Mouse (Mus musculus): ENCODE results near the gene Zeb2. TPM values are rescaled to one million over a fixed set of nuclear protein-coding genes. Genes with fewer than 3 reads are reported as not detected.

The Zeb2 gene
- polyA plus RNA-seq, 1 experiment: 10.8 TPM

DNA sequence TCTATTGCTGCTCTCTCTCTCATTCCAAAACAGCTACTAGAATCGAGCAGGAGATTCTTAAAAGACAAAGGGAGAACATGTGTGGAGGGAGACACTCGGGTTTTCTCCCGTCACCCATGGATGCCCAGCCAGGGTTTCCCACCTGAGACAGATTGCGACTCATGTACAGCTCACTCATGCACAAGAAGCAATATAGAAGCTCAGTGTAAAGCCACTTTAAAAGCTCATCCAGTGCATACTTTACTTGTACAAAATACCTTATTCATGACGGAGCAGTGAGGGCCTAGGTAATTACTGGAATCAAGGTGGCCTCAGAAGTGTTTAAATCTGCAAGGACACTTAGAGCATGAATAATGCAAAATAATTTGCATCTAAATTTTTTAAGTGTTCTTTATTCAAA is 45.9 kb downstream of the Zeb2 start:
- peaks cover 1% of the 10 kb centered on the region for H3K36me3 ChIP-seq (ENCODE audit: control insufficient read depth, insufficient read depth)
- no peaks in the 10 kb centered on the region for H3K27me3 ChIP-seq (ENCODE audit: control insufficient read depth, insufficient read depth, insufficient read length)
- H3ac ChIP-seq (ENCODE audit: control insufficient read depth, insufficient read length): no peak overlapping the region
- TF ChIP-seq TCF12 (IDR thresholded peaks at IDR 0.05; ENCODE audit: insufficient read depth, poor library complexity, severe bottlenecking) (no peak), CEBPB (IDR thresholded peaks at IDR 0.05; ENCODE audit: insufficient read depth, poor library complexity, severe bottlenecking) (no peak), TCF3 (IDR thresholded peaks at IDR 0.05; ENCODE audit: insufficient read length, low read depth) (no peak), MAX (IDR thresholded peaks at IDR 0.05; ENCODE audit: low read depth) (no peak), REST (IDR thresholded peaks at IDR 0.05; ENCODE audit: insufficient read depth, insufficient read length) (no peak), SRF (IDR thresholded peaks at IDR 0.05; ENCODE audit: control insufficient read depth, insufficient read length, low read depth) (no peak), E2F4 (IDR thresholded peaks at IDR 0.05; ENCODE audit: insufficient read depth) (no peak), MYOD1 (IDR thresholded peaks at IDR 0.05; ENCODE audit: control insufficient read depth in 1 of 3, insufficient read length in 2 of 3, low read depth in 2 of 3) (no peak), POLR2AphosphoS2 (IDR thresholded peaks at IDR 0.05; ENCODE audit: insufficient read length, low read depth) (no peak), USF1 (IDR thresholded peaks at IDR 0.05; ENCODE audit: low read depth) (no peak), MYOG (IDR thresholded peaks at IDR 0.05; ENCODE audit: control insufficient read depth in 1 of 3, insufficient read depth in 1 of 3, insufficient read length in 2 of 3, low read depth in 2 of 3) (no peak), POLR2A (IDR thresholded peaks at IDR 0.05; ENCODE audit: insufficient read length, low read depth) (no peak)
- H3K4me3 ChIP-seq: no peak overlapping the region
- H3K79me2 ChIP-seq (ENCODE audit: control insufficient read depth, insufficient read depth): peaks cover 76% of the 10 kb centered on the region
- no peak overlapping the region for H3K4me2 ChIP-seq (ENCODE audit: low read depth)

- H3K27me3 ChIP-seq (ENCODE audit: control insufficient read depth, insufficient read depth, insufficient read length): no peaks in the 10 kb centered on the region
- H3K36me3 ChIP-seq (ENCODE audit: control insufficient read depth, insufficient read depth): no peaks in the 10 kb centered on the region
- peaks cover 76% of the 10 kb centered on the region for H3K79me2 ChIP-seq (ENCODE audit: control insufficient read depth, insufficient read depth)
- H3ac ChIP-seq (ENCODE audit: control insufficient read depth, insufficient read length): no peak overlapping the region
- TF ChIP-seq USF1 (IDR thresholded peaks at IDR 0.05; ENCODE audit: low read depth): no peak
- no peak for TF ChIP-seq POLR2A (IDR thresholded peaks at IDR 0.05; ENCODE audit: insufficient read length, low read depth)
- TF ChIP-seq MAX (IDR thresholded peaks at IDR 0.05; ENCODE audit: low read depth): no peak
- no peak for TF ChIP-seq CEBPB (IDR thresholded peaks at IDR 0.05; ENCODE audit: insufficient read depth, poor library complexity, severe bottlenecking)
- H3K4me3 ChIP-seq: no peak overlapping the region
- H3K4me2 ChIP-seq (ENCODE audit: low read depth): no peak overlapping the region
Measured at GRCm38 (mm10) chr2:45070612-45071276, 46.5 kb downstream of the Zeb2 start.

GRCm38 (mm10) chr2:45068792-45069550 is 48.2 kb downstream of the Zeb2 start:
- no peak overlapping the region for H3K4me2 ChIP-seq (ENCODE audit: low read depth)
- H3ac ChIP-seq (ENCODE audit: control insufficient read depth, insufficient read length): no peak overlapping the region
- no peak for TF ChIP-seq POLR2AphosphoS2 (IDR thresholded peaks at IDR 0.05; ENCODE audit: insufficient read length, low read depth)
- no peak for TF ChIP-seq MYOD1 (IDR thresholded peaks at IDR 0.05; ENCODE audit: control insufficient read depth in 1 of 3, insufficient read length in 2 of 3, low read depth in 2 of 3)
- TF ChIP-seq USF1 (IDR thresholded peaks at IDR 0.05; ENCODE audit: low read depth): no peak
- no peak for TF ChIP-seq POLR2A (IDR thresholded peaks at IDR 0.05; ENCODE audit: insufficient read length, low read depth)
- no peak for TF ChIP-seq CEBPB (IDR thresholded peaks at IDR 0.05; ENCODE audit: insufficient read depth, poor library complexity, severe bottlenecking)
- no peak for TF ChIP-seq E2F4 (IDR thresholded peaks at IDR 0.05; ENCODE audit: insufficient read depth)
- TF ChIP-seq MAX (IDR thresholded peaks at IDR 0.05; ENCODE audit: low read depth): no peak
- no peak for TF ChIP-seq SRF (IDR thresholded peaks at IDR 0.05; ENCODE audit: control insufficient read depth, insufficient read length, low read depth)
- no peak for TF ChIP-seq REST (IDR thresholded peaks at IDR 0.05; ENCODE audit: insufficient read depth, insufficient read length)
- TF ChIP-seq TCF12 (IDR thresholded peaks at IDR 0.05; ENCODE audit: insufficient read depth, poor library complexity, severe bottlenecking): no peak
- TF ChIP-seq TCF3 (IDR thresholded peaks at IDR 0.05; ENCODE audit: insufficient read length, low read depth): no peak
- no peak for TF ChIP-seq MYOG (IDR thresholded peaks at IDR 0.05; ENCODE audit: control insufficient read depth in 1 of 3, insufficient read depth in 1 of 3, insufficient read length in 2 of 3, low read depth in 2 of 3)
- peaks cover 76% of the 10 kb centered on the region for H3K79me2 ChIP-seq (ENCODE audit: control insufficient read depth, insufficient read depth)
- H3K4me3 ChIP-seq: no peak overlapping the region
- H3K36me3 ChIP-seq (ENCODE audit: control insufficient read depth, insufficient read depth): peaks cover 10% of the 10 kb centered on the region
- H3K27me3 ChIP-seq (ENCODE audit: control insufficient read depth, insufficient read depth, insufficient read length): no peaks in the 10 kb centered on the region

DNA sequence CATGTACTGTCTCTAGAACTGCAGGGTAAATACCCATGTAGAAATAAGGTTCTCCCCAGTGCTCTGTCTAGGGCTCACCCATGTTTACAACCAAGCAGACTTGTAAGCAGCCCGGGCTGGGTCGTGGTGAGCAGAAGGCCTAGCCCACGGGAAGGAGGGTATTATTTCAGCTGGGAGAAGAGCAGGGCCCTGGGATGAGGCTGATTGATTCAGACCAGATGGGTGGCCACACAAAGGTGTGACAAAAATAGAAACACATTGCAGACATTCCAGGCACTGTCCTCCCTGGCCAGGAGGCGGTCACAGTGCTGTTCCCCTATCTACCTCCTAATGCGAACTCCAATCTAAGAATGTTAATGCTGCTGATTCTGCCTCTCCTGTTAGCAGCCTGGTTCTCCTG is 50.1 kb downstream of the Zeb2 start:
- Histone ChIP-seq H3K27me3 (ENCODE audit: control insufficient read depth, insufficient read depth, insufficient read length) (no peaks in the 10 kb centered on the region), H3ac (ENCODE audit: control insufficient read depth, insufficient read length) (no peak overlapping the region), H3K4me3 (no peak overlapping the region), H3K4me2 (ENCODE audit: low read depth) (peak overlapping the region; percentile 55), H3K36me3 (ENCODE audit: control insufficient read depth, insufficient read depth) (peaks cover 13% of the 10 kb centered on the region), H3K79me2 (ENCODE audit: control insufficient read depth, insufficient read depth) (peaks cover 83% of the 10 kb centered on the region)
- TF ChIP-seq CEBPB (IDR thresholded peaks at IDR 0.05; ENCODE audit: insufficient read depth, poor library complexity, severe bottlenecking) (no peak), MAX (IDR thresholded peaks at IDR 0.05; ENCODE audit: low read depth) (no peak), POLR2A (IDR thresholded peaks at IDR 0.05; ENCODE audit: insufficient read length, low read depth) (no peak), MYOG (IDR thresholded peaks at IDR 0.05; ENCODE audit: control insufficient read depth in 1 of 3, insufficient read depth in 1 of 3, insufficient read length in 2 of 3, low read depth in 2 of 3) (no peak), POLR2AphosphoS2 (IDR thresholded peaks at IDR 0.05; ENCODE audit: insufficient read length, low read depth) (peak; percentile 30), MYOD1 (IDR thresholded peaks at IDR 0.05; ENCODE audit: control insufficient read depth in 1 of 3, insufficient read length in 2 of 3, low read depth in 2 of 3) (peak in 1 of 3 experiments; percentile 40), USF1 (IDR thresholded peaks at IDR 0.05; ENCODE audit: low read depth) (no peak), E2F4 (IDR thresholded peaks at IDR 0.05; ENCODE audit: insufficient read depth) (no peak), TCF3 (IDR thresholded peaks at IDR 0.05; ENCODE audit: insufficient read length, low read depth) (no peak), TCF12 (IDR thresholded peaks at IDR 0.05; ENCODE audit: insufficient read depth, poor library complexity, severe bottlenecking) (no peak), SRF (IDR thresholded peaks at IDR 0.05; ENCODE audit: control insufficient read depth, insufficient read length, low read depth) (no peak), REST (IDR thresholded peaks at IDR 0.05; ENCODE audit: insufficient read depth, insufficient read length) (no peak)
